Mouse (Mus musculus) erythroblast, embryonic 14.5 days (primary cell): ENCODE data around the gene Wwox.

Experiments
- GATA1 ChIP-seq: IDR thresholded peaks from 2 replicates; pipeline ENCODE4 v1.6.1; 2012; ENCODE audit warnings: low read length, inconsistent platforms, mixed read lengths
- TAL1 ChIP-seq: IDR thresholded peaks from 3 replicates; pipeline ENCODE4 v1.6.1; 2012; ENCODE audit warnings: low read length, inconsistent platforms, mixed read lengths

DNA sequence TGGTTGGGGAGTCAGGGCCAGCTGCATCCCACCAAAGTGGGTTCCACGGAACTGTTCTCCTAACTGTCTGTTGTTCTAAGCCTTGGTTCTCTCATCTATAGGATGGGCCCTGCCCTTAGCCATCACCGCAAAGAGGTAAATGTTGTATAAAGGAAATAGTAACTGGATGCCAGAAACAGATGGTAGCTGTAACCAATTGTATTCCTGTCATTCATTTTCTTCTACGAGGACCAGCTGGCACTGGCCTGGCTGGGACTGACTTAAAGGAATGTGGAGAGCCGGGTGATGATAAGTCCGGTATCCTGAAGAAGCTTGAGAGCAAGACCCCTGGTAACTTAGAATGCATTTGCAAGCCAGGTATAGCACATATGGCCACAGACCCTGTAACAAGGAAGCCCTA is 451.0 kb downstream of the Wwox start:
- TF ChIP-seq TAL1 (no peak), GATA1 (no peak)
